Mouse (Mus musculus) liver, postnatal 0 days (tissue): ENCODE results near the gene Nfatc3.

Experiments used
- CTCF ChIP-seq: sonication (generic); IDR thresholded peaks from 2 replicates; pipeline ENCODE4 v1.5.1; 2016; ENCODE audit warnings: antibody characterized with exemption, low read depth
- EP300 ChIP-seq: IDR thresholded peaks from 2 replicates; pipeline ENCODE4 v1.6.1; 2016; ENCODE audit warnings: antibody characterized with exemption, low read depth, mild to moderate bottlenecking

- TF ChIP-seq CTCF (no peak), EP300 (no peak; the same call in 1 of the 2 replicates)
Measured at GRCm38 (mm10) chr8:106011643-106011986, 47.0 kb upstream of the Nfatc3 start, which contains the start of gene Ddx28.
